Mouse (Mus musculus): ENCODE results near the gene 2410131K14Rik. TPM values are rescaled to one million over a fixed set of nuclear protein-coding genes. Genes with fewer than 3 reads are reported as not detected.

The 2410131K14Rik gene
- polyA plus RNA-seq, 1 experiment = 11.3 TPM

DNA sequence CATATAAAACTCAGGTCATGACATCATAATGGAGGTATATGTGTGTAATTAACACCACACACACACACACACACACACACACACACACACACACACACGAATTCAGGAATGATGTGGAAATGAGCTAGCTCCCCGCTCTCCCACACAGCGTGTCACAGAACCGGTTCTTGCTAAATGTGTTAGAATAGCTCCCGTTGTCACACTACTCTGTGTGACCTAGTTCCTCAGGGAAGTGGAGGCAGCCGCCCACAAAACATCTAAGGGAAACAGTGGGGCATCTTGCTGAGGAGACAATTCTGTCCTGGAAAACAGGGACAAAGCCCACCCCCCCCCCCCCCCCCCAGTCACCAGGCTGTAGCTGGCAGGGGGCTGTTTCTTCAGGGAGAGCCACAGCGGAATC, 31.3 kb downstream of the 2410131K14Rik start:
- no peak overlapping the region for H3K4me3 ChIP-seq (ENCODE audit: insufficient read depth, low read depth, low read length)
- H3K4me1 ChIP-seq (ENCODE audit: control insufficient read depth, insufficient read depth, insufficient read length, low read length) = peaks cover 15% of the 10 kb centered on the region
- no peak overlapping the region for H3K27ac ChIP-seq (replicated peaks; ENCODE audit: low read depth, low read length)

DNA sequence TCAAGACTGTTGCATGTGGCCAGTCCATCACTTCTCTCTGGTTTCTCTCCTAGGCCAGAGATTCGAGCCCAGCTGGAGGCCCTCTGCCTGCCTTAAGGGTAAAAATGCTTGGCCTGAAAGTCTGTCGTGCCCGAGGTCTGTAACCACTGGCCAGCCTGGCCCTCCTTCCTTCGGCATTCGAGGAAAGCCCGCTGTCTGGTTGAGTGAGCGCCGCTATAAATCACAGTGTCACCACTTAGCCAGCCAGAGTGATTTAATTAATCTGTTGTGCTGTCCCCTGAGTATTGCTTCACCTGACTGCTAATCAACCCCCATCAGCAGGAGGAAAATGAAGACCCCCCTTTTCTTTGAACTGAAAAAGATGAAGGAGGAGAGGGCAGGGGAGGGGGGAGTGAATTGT, 31.7 kb downstream of the 2410131K14Rik start:
- peaks cover 15% of the 10 kb centered on the region for H3K4me1 ChIP-seq (ENCODE audit: control insufficient read depth, insufficient read depth, insufficient read length, low read length)
- H3K27ac ChIP-seq (replicated peaks; ENCODE audit: low read depth, low read length) = no peak overlapping the region
- no peak overlapping the region for H3K4me3 ChIP-seq (ENCODE audit: insufficient read depth, low read depth, low read length)

DNA sequence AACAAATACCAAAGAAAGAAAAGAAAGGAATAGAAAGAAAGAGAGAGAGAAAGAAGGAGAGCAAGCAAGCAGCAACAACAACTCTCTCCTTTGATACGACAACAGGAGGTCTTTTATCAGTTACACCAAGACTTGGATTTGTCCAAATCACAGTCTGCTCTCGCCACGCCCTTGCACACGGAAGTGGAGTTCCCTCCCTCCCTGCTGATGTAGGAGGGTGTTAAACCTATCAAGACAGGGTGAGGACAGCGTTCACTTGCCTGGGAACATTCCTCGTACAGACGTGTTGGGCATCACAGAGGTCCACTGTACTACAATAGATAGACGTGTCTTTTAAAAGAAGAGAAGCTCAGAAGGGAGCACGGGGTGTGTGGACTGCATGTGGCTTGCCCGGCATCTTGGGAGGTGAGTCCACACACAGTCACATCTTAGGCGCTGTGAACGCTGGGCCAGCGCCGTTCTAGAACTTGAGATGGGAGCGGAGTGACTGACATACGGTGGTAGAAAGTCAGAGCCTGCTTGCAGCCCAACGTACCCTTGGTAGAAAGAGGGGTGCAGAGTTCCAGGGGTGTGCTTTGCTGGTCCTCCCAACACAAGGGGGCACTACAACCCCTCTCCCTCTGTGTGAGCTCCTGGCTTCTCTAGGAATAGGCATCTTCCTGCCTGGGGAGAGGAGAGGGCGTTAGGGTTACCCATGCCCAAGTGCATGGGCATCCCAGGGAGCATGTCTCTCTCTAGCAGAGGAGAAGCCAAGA, 32.9 kb downstream of the 2410131K14Rik start:
- Histone ChIP-seq H3K4me3 (ENCODE audit: insufficient read depth, low read depth, low read length) (no peak overlapping the region), H3K27ac (replicated peaks; ENCODE audit: low read depth, low read length) (no peak overlapping the region), H3K4me1 (ENCODE audit: control insufficient read depth, insufficient read depth, insufficient read length, low read length) (peaks cover 14% of the 10 kb centered on the region)

DNA sequence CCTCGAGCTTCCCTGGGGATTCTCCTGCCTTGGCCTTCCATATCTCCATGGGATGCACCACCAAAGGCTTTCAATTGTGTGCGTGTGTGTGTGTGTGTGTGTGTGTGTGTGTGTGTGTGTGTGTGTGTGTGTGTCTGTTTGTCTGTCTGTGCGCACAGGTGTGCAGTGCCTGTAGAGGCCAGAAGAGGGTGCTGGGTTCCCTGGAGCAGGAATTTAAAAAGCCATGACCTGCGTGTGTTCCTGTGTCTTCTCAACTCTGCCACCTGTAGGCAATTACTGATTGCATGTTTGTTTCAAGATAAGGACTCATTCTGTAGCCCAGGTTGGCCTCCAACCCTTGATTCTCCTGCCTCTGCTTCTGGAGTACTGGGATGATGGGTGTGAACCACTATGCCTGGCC, 46.4 kb downstream of the 2410131K14Rik start:
- H3K4me3 ChIP-seq (ENCODE audit: insufficient read depth, low read depth, low read length) = no peak overlapping the region
- H3K4me1 ChIP-seq (ENCODE audit: control insufficient read depth, insufficient read depth, insufficient read length, low read length) = peaks cover 13% of the 10 kb centered on the region
- H3K27ac ChIP-seq (replicated peaks; ENCODE audit: low read depth, low read length) = peak overlapping the region; percentile 91

DNA sequence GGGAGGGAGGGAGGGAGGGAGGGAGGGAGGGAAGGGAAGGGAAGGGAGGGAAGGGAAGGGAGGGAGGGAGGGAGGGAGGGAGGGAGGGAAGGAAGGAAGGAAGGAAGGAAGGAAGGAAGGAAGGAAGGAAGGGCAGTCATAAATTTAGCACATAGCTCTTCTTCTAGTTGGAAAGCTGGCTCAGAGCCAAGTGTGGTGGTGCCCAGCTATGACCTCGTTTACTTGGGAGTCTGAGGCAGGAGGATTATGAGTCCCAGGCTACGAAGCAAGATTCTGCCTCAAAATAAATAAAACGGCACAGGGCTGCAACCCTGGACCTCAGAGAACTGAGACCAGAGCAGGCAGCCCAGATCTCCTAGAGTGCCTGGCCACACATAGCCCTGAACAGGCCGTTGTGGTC, 47.4 kb downstream of the 2410131K14Rik start:
- Histone ChIP-seq H3K27ac (replicated peaks; ENCODE audit: low read depth, low read length) (no peak overlapping the region), H3K4me3 (ENCODE audit: insufficient read depth, low read depth, low read length) (no peak overlapping the region), H3K4me1 (ENCODE audit: control insufficient read depth, insufficient read depth, insufficient read length, low read length) (peaks cover 13% of the 10 kb centered on the region)

DNA sequence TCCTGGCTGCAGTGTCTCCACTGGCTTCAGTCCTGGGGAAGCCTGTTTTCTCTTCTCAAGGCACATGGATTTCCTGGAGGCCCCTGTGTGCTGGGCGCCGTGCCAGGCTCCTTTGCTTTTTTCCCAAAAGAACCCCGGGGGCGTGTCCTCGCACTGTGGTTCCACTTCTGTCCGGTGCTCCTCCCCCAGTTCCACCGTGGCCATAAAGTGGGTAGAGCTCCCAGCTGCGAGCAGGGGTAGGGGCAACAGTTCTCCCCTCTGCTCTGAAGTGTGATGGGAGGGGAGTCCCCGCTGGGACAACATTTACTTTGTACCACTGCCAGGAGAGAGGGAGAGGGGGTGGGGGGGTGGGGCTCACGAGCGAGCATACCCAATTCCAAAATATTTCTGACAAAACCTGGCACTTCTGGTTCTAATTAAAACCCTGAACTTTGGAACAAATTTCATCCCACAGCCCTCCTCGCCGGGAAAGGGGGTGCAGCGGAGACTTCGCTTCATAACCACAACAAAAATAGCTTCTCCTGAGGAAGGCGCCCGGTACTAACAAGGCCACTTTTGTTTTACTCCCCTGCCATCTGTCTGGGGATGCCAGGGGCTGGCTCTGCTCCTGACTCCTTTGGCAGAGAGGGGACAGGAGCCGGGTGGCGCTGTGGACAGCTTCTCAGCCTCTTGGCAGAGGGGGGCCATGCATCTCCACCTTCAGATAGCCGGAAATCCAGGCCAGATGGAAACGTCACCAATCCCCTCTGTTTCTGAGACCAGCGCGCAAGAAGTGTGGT, 49.2 kb downstream of the 2410131K14Rik start:
- H3K27ac ChIP-seq (replicated peaks; ENCODE audit: low read depth, low read length) = peak overlapping the region; percentile 95
- peak overlapping the region; percentile 41 for H3K4me3 ChIP-seq (ENCODE audit: insufficient read depth, low read depth, low read length)
- H3K4me1 ChIP-seq (ENCODE audit: control insufficient read depth, insufficient read depth, insufficient read length, low read length) = peaks cover 11% of the 10 kb centered on the region

DNA sequence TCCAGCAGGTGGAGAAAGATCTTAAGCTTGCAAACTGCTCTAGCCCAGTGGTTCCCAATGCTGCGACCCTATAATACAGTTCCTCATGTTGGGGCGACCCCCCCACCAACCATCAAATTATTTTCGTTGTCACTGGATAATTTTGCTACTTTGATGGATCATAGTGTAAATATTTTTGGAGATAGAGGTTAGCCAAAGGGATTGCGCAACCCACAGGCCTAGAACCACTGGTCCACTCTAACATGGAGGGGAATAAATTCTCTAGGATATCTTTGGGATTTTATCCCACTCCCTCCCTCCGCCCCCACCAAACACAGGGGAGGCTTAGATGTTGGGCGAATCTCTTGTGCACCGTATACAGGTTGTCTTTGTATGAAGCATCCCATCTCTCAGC, 49.8 kb downstream of the 2410131K14Rik start:
- peak overlapping the region; percentile 41 for H3K4me3 ChIP-seq (ENCODE audit: insufficient read depth, low read depth, low read length)
- H3K4me1 ChIP-seq (ENCODE audit: control insufficient read depth, insufficient read depth, insufficient read length, low read length) = peaks cover 7% of the 10 kb centered on the region
- peak overlapping the region; percentile 95 for H3K27ac ChIP-seq (replicated peaks; ENCODE audit: low read depth, low read length)

DNA sequence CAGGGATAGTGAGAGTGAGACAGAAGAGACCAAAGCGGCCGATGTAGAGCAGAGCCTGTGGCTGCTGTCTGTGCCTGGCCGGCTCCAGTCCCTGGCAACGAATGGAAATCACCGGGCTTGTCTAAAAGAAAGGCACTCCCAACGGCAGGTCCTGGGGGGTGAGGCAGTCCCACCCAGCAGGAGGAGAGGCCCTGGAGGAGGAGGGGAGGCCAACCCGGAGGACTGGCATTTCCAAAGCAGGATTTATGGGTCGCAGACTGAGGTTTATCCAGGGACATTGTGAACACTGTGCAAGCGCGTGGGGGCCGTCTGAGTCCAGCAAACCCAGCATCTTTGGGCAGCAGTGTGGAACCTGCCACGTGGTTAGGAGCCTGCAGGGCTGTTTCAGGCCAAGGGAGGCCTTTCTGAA, 52.3 kb downstream of the 2410131K14Rik start:
- peaks cover 3% of the 10 kb centered on the region for H3K4me1 ChIP-seq (ENCODE audit: control insufficient read depth, insufficient read depth, insufficient read length, low read length)
- no peak overlapping the region for H3K4me3 ChIP-seq (ENCODE audit: insufficient read depth, low read depth, low read length)

DNA sequence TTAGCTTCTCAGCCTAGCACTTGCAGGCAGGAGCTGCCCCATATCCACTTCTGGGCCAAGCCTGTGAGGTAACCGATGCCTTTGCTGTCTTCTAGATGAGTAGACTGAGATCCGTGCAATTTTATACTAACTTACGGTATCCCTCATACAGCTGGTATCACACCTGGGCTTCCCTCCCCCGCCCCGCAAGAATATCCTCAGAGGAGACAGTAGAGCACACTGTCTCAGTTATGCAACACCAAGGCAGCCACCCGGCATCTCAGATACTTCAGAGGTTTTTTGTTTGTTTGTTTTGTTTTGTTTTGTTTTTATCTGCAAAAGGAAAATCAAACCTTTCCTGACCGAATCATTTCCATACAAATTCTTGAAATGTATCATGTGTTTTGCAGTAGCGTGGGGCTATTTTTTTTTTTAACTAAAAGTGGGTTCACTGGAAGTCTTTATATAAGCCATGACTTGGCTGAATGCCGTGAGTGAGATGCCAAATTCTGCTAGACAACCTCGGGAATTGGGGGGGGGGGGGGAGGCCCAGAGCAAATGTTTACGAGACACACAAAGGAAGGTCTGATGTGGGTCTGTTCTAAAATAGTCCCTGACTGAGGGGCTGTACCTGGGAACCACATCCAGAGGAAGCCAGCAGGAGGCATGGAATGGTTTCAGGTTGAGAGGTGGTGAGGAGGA, 54.8 kb downstream of the 2410131K14Rik start:
- H3K4me1 ChIP-seq (ENCODE audit: control insufficient read depth, insufficient read depth, insufficient read length, low read length) = no peaks in the 10 kb centered on the region; the same call in 1 of the 2 replicates
- H3K4me3 ChIP-seq (ENCODE audit: insufficient read depth, low read depth, low read length) = no peak overlapping the region
- H3K27ac ChIP-seq (replicated peaks; ENCODE audit: low read depth, low read length) = no peak overlapping the region

More for the DNA sequence above, 52.3 kb downstream of the 2410131K14Rik start:
- H3K27ac ChIP-seq (replicated peaks; ENCODE audit: low read depth, low read length) = no peak overlapping the region

DNA sequence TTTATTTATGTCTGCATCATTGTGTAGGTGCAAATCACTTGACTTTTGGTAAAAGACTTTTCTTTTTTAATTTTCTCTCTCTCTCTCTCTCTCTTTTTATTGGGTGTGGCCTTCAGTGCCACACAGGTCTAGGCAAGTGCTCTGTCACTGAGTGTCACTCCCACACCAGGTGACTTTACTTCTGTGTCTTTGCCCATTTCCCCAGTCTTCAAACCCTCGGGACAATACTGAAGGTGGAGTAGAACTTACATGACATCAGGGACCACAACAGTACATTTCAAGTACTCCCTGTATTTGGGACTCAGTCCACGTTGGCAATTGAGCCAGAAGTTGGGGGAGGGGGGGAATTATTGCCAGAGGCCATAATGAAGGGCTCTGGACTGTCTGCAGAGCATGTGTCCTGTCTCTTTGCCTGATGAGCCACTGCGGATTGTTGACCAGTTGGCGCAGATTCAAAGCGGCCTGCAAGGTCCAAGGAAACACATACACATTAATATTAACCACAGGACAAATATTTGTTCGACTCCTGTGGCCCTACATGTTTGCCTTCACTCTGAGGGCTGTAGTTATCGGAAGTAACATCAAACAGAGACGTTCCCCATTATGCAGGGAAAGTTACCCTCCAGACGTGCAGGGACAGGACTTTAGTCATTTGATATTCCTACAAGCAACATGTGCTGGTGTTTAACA, 57.6 kb downstream of the 2410131K14Rik start:
- H3K4me3 ChIP-seq (ENCODE audit: insufficient read depth, low read depth, low read length) = no peak overlapping the region
- H3K27ac ChIP-seq (replicated peaks; ENCODE audit: low read depth, low read length) = no peak overlapping the region
- no peaks in the 10 kb centered on the region for H3K4me1 ChIP-seq (ENCODE audit: control insufficient read depth, insufficient read depth, insufficient read length, low read length)

DNA sequence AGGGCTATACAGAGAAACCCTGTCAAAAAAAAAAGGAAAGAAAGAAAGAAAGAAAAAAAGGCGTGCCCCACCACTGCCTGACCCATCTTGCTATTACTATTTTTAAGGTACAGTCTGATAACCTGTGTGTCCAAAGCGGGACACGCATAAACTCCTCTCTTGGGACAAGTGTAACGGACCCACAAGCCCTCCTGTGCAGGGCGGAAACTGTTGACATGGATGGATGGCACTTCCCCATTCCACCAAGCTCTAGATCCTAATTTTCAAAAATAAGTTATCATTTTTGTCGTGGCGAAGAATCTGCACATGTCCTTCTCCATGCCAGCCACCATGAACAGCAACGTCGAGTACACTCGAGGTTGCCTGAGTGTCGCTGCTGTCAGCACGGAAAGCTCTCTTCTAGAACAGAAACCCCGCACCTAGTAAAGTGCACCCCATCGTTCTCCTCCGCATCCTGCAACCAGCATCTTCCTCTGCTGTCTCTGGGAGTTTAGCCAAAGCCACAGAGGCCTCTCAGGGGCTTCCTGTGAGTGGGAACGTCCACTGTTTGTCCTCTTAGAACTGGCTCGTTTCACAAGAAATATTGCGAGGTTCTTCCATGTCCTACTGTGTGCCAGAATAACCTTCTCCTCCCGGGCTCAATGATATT, 60.1 kb downstream of the 2410131K14Rik start:
- no peaks in the 10 kb centered on the region for H3K4me1 ChIP-seq (ENCODE audit: control insufficient read depth, insufficient read depth, insufficient read length, low read length)
- no peak overlapping the region for H3K27ac ChIP-seq (replicated peaks; ENCODE audit: low read depth, low read length)
- H3K4me3 ChIP-seq (ENCODE audit: insufficient read depth, low read depth, low read length) = no peak overlapping the region

DNA sequence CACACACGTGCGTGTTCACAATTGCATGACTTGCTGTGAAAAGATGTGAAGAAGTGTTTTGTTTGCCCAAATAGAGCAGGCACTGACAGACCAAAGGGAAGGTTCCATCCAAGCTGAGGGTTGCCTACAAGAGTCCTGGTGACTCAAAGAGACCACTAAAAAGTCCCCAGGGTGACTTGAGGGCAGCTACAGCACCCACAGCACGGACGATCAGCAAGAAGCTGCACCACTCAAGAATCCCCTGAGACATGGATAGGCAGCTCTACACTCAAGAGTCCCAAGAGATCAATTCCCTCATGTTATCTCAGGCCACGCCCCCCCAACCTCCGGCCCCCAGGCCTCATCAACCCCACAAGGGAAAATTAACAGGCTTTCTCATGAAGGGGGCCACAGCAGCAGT, 65.4 kb downstream of the 2410131K14Rik start:
- H3K27ac ChIP-seq (replicated peaks; ENCODE audit: low read depth, low read length) = no peak overlapping the region
- H3K4me1 ChIP-seq (ENCODE audit: control insufficient read depth, insufficient read depth, insufficient read length, low read length) = no peaks in the 10 kb centered on the region; the same call in 1 of the 2 replicates
- no peak overlapping the region for H3K4me3 ChIP-seq (ENCODE audit: insufficient read depth, low read depth, low read length)

DNA sequence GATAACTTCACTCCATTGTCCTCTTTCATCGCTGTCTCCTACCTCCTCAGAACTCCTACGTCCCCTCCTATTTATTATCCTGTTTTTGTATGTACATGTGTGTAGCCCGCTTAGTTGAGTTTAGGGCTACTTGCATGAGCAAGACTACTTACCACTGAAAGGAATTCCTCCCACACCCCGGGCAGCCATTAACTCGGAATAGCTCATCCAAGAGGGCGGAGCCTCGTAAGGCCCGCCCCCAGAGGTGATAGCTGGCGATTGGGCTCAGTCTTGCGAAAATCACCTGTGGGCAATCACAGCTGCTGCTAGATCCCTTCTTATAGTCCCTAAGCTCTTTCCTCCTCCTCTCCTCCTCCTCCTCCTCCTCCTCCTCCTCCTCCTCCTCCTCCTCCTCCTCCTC, 66.2 kb downstream of the 2410131K14Rik start:
- H3K27ac ChIP-seq (replicated peaks; ENCODE audit: low read depth, low read length) = no peak overlapping the region
- H3K4me3 ChIP-seq (ENCODE audit: insufficient read depth, low read depth, low read length) = no peak overlapping the region
- no peaks in the 10 kb centered on the region; the same call in 1 of the 2 replicates for H3K4me1 ChIP-seq (ENCODE audit: control insufficient read depth, insufficient read depth, insufficient read length, low read length)

DNA sequence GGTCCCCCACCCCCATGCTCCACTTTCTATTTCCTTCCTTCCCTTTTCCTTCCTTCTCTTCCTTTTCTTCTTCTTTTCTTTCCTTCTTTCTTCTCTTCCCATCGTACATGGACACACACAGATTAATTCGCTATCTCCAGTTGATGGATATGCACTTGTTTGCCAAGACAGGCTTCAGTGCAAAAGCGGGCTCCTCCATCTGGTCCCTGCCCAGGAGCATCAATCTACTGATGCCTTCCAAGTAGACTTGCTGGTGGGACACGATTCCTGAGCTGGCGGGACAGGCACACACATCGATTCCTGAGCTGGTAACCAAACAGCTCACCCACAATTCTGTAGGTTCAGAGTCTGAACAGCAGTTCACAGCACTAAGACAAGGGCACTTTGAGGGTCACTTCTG, 68.7 kb downstream of the 2410131K14Rik start:
- no peak overlapping the region for H3K27ac ChIP-seq (replicated peaks; ENCODE audit: low read depth, low read length)
- no peak overlapping the region for H3K4me3 ChIP-seq (ENCODE audit: insufficient read depth, low read depth, low read length)
- no peaks in the 10 kb centered on the region; the same call in 1 of the 2 replicates for H3K4me1 ChIP-seq (ENCODE audit: control insufficient read depth, insufficient read depth, insufficient read length, low read length)
